Mouse (Mus musculus): ENCODE measurements around the gene Gatad2b.
"Not testable (repeated sequence)": the region's sequence is repeated elsewhere in the genome, so short reads cannot be mapped to it uniquely, and the experiment has no call there.

Gatad2b gene

DNA sequence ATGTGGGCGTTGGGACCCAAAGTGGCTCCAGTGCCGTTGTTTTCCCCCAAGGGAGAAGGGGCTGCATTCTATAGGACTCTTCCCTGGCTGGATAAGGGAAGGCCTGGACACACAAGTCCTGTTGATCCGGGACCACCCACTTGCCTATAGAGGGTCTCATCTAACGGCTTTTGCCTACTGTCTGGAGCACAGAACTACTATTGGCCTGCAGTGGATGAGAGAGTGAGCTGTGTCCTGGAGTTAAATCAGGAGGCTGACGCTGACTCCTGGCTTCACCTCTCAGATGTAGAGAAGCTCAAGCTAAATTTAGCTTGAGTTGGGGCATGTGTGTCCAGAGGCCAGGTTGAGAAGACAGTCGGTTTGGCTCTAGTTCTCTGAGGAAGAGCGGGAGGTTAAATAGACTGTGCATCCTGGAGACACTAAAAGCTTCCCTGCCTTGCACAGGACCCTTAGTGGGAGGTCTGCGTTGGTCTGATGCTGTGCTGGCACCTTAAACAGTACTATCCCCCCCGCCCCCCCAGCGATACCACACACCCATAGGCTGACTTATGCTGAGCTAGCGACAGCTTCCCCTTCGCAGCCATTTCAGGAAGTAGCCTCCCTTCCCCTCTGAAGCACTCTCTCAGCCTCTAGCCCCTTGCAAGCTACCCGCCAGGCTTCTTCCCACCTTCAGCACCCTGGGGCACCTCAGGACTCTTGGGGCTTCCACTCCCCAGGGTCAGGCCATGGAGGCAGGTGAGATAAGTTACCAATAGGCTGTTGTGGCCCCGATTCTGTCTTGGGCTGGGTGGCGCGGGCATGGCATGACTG, 26.8 kb upstream of the Gatad2b start:
- peak; percentile 82 for DNase-seq (ENCODE audit: low read depth, low spot score)

DNA sequence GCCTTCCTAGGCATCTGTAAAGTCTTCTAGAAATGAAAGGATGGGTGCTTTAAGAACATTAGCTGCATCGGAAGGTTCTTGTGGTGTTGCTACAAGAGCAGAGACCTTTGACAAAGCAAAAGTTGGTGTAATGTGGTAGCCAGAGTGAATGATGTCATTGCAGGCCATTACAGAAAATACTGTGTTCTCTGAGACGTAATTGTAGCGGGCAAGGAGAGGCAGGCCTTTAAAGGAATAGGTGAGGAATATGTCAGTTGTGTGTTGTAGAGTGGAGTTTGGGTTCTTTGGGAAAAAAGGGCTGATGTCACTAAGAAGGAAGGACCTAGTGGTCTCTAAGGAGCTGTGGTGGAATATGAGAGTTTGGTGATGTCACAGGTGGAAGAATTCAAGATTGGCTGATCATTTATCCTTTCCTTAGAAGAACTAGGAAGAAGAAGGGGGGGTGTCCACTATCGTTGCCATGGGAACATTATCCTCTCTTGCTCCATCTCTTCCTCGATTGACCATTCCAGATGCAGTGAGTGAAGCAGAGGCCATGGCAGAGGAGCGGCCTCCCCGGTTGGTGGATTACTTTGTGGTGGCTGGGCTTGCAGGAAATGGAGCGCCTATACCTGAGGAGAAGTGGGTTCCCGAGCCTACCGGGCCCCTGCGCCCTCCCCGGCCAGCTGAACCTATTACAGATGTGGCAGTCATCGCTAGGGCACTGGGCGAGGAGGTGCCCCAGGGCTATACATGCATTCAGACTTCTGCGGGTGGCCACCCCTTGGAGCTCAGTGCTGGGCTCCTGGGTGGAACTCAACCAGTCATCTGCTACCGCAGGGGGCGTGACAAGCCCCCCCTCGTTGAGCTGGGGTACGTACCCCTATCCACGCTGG, 25.8 kb upstream of the Gatad2b start:
- DNase-seq (ENCODE audit: low read depth, low spot score): peak; percentile 55

DNA sequence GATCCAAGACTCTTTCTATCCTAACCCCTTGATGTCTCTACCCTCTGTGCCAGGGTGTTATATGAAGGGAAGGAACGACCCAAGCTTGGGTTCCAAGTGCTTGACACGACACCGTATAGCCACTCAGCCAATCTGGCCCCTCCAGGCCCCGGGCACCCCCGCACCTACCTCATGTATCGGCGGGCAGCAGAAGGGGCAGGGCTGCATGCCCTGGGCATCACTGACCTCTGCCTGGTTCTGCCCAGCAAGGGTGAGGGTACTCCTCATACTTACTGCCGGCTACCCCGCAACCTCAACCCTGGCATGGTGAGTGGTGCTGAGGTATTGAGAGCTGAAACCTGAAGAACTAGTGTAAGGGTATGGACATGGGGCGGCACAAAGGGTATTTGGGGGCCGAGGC, 24.8 kb upstream of the Gatad2b start:
- no peak for DNase-seq (ENCODE audit: low read depth, low spot score)

GRCm38 (mm10) chr3:90268971-90269370, 24.0 kb upstream of the Gatad2b start:
- DNase-seq (ENCODE audit: low read depth, low spot score): no peak

GRCm38 (mm10) chr3:90270784-90271183, 22.2 kb upstream of the Gatad2b start:
- DNase-seq (ENCODE audit: low read depth, low spot score): no peak

- DNase-seq (ENCODE audit: low read depth, low spot score): no peak
Observed at GRCm38 (mm10) chr3:90272170-90272569, 20.8 kb upstream of the Gatad2b start.

- DNase-seq (ENCODE audit: low read depth, low spot score): no peak
Observed at GRCm38 (mm10) chr3:90273855-90274254, 19.1 kb upstream of the Gatad2b start.

DNA sequence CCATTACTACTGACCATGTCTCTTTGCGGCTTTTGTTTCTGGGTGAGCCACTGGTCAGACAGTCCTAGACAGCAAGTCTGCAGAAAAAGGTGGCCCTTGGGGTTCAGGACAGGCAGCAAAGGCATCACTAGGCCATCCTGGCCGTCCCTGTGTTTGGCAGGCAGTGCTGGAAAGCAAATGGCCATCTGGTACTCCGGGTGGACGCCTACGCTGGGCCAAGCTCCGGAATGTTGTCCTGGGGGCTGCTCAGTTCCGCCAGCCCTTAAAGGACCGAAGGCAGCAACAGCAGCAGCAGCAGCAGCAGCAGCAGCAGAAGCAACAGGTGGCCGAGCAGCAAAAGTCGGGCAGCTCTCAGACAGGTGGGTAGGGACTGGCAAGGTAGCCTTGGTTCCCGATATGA, 17.7 kb upstream of the Gatad2b start:
- no peak for DNase-seq (ENCODE audit: low read depth, low spot score)

GRCm38 (mm10) chr3:90276858-90277257, 16.1 kb upstream of the Gatad2b start:
- no peak for DNase-seq (ENCODE audit: low read depth, low spot score)

DNA sequence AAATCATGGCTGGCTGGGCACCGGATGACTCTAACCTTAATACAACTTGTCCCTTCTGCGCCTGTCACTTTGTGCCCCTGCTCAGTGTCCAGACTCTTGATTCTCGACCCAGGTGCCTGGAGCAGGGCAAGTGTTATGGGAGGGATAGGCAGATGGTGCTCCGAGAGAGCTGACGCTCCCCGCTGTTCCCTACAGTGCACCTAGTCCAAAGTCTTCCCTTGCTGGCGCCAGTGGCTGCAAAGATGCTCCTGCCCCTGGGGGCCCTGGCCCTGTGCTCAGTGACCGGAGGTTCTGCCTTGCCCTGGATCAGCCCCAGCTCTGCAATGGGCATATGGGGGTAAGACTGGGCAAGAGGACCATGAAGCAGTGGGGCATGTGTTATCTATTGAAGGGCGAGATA, 15.2 kb upstream of the Gatad2b start:
- no peak for DNase-seq (ENCODE audit: low read depth, low spot score)

DNA sequence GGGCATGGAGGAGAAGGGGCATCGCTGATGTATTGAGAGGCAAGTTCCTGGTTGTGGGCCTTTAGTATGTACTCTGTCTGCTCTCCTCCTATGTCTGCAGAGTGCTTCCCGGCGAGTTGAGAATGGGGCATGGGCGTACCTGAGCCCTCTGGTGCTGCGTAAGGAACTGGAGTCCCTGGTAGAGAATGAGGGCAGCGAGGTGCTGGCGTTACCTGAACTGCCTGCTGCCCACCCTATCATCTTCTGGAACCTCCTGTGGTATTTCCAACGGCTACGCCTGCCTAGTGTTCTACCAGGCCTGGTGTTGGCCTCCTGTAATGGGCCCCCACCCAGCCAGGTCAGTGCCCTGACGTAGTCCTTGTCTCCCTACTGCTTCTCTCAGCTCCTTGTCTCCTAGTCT, 14.8 kb upstream of the Gatad2b start:
- no peak for DNase-seq (ENCODE audit: low read depth, low spot score)

DNA sequence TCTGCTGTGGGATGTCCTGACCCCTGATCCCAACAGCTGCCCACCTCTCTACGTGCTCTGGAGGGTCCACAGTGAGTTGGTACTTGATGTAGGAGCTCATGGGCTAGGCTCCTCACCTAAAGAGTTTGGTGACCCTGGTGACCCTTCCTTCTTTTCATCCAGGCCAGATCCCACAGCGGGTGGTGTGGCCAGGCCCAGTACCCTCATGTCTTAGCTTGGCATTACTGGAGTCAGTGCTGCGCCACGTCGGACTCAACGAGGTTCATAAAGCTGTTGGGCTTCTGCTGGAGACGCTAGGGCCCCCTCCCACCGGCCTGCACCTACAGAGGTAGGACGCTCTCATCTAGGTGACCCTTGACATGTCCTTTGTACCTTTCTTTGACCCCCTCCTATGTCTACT, 13.8 kb upstream of the Gatad2b start:
- no peak for DNase-seq (ENCODE audit: low read depth, low spot score)

GRCm38 (mm10) chr3:90279743-90280142, 13.2 kb upstream of the Gatad2b start:
- no peak for DNase-seq (ENCODE audit: low read depth, low spot score)

GRCm38 (mm10) chr3:90280708-90281107, 12.3 kb upstream of the Gatad2b start:
- no peak for DNase-seq (ENCODE audit: low read depth, low spot score)

DNA sequence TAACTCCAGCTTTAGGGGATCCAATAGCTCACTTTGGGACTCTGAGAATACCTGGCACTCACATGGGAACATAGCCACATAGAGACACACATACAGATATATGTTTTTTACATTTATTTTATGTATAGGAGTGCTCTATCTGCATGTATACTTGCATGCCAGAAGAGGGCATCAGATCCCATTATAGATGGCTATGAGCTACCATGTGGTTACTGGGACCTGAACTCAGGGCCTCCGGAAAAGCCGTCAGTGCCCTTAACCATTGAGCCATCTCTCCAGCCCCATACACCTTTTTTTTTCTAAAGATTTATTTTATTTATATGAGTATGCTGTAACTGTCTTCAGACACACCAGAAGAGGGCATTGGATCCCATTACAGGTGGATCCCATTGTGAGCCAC, 8.8 kb upstream of the Gatad2b start:
- DNase-seq (ENCODE audit: low read depth, low spot score): no peak

DNA sequence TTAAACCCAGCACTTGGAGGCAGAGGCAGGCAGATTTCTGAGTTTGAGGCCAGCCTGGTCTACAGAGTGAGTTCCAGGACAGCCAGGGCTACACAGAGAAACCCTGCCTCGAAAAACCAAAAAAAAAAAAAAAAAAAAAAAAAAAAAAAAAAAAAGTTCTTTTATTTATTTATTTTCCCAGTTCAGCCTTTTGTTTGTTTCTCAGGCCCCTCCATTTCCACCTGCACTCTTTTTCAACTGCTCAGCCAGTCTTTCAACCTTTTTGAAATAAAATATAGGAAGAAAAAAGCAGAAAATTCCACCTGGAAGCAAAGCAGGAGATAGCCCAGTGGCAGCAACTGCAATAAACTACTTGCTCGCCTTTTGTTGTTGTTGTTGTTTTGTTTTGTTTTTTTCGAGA, 3.6 kb upstream of the Gatad2b start:
- DNase-seq (ENCODE audit: low read depth, low spot score): not testable (repeated sequence)

- DNase-seq (ENCODE audit: low read depth, low spot score): no peak
Observed at GRCm38 (mm10) chr3:90290602-90291001, 2.4 kb upstream of the Gatad2b start.

DNA sequence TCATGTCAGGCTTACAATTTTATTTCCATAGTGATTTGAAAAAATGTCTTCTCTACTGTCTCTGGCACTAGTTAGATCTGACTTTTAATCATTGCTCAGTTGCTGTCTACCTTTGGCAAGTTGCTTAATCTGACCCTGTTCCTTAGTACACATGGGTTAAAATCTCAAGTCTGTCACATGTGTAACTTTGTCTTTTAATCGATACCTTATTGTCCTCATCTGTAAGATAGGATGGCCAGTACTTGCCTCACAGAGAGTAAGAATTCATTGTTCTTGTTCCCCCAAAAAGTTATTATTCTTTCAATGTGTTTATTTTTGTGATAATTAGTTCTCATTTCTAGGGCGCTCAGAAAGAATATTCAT, 1.0 kb upstream of the Gatad2b start:
- no peak for DNase-seq (ENCODE audit: low read depth, low spot score)

DNA sequence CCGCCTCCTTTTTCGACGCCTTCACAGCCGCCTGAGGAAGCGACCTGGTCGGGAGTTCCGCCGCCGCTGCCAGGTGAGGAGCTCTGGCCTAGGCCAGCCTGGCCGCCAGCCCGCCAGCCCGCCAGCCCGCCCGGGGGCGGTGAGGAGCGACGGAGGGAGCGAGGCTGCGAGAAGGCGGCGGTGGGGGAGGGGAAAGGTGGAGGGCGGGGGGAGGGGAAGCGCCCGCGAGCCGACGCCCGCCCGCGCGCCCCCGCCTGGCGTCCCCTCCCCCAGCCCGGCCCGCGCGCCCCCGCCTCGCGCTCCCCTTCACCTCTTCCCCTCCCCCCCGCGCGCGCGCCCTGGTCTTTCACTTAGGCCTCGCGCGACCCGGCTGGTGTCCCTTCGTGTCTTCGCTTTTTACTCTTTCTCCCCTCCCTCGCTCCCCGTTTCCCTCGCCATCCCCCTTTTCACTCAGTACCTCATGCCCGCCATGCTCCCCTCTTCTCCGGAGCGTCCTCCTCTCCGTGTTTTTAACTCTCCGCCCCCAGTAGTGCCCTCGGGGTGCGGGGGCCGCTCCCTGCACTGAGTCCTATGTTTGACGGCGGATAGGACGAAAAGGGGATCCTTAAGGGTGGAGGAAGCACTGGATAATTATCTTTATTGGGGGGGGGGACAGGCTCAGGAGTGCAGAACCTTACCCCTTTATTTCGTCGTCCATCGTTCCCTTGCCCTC, 530 bp downstream of the Gatad2b start:
- peak; percentile 68 for DNase-seq (ENCODE audit: low read depth, low spot score)

- no peak for DNase-seq (ENCODE audit: low read depth, low spot score)
Observed at GRCm38 (mm10) chr3:90294064-90294440, 1.1 kb downstream of the Gatad2b start.

DNA sequence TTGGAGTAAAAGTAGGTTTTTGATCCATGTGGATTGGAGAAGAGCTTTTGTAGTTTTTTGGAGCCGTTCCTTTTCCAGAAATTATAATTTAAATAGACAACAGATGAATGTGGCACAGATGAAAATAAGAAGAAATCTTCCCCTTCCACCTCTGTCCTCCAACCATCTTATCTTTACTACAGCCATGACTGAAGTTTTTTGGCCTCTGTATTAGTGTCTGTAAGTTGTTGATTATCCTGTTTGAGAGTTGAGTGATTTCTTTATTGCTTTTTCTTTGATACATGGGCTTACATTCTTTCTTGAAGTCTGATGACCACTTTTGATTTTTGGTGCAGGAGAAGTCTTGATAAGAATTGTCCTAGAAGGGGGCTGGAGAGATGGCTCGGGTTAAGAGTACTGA, 1.7 kb downstream of the Gatad2b start:
- no peak for DNase-seq (ENCODE audit: low read depth, low spot score)

DNA sequence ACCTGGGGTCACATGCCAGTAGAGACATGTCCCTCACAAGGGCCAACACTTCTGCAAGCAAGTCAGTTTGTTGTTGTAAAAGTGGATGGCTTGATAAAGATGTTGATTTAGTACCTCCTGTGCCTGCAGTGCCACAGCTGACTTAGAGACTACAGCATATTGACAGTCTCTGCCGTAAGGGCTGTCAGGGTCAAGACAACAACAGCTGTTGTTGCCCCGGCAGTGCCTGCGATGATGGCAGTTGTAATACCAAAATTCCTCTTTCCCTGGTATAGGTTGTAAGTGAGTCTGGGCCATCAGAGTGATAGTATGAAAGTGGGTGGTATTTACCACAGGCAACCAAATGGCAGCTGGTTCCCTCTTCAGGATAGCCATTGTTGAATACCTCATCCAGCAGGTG, 12.8 kb downstream of the Gatad2b start:
- no peak for DNase-seq (ENCODE audit: low read depth, low spot score)
